Mouse (Mus musculus): ENCODE results near the gene Pappa2. TPM values are rescaled to one million over a fixed set of nuclear protein-coding genes. Genes with fewer than 3 reads are reported as not detected.
A peak's percentile ranks its signal among the peaks of the same experiment; 100 is the strongest.

Gene Pappa2
- polyA plus RNA-seq, 1 experiment from 2014 or later = 5.6 TPM

- Histone ChIP-seq H3K4me2 (ENCODE audit: low read depth, low read length) (no peak overlapping the region), H3K27me3 (replicated peaks; ENCODE audit: control insufficient read depth, insufficient read depth, low read length) (no peaks in the 10 kb centered on the region), H3K36me3 (ENCODE audit: control insufficient read depth, insufficient read depth, low read length) (no peaks in the 10 kb centered on the region), H3K4me1 (ENCODE audit: control insufficient read depth, insufficient read depth, low read length) (no peaks in the 10 kb centered on the region), H3K27ac (replicated peaks; ENCODE audit: low read depth, low read length) (no peak overlapping the region), H3K4me3 (ENCODE audit: low read depth, low read length) (no peak overlapping the region), H3K9ac (ENCODE audit: low read depth, low read length) (no peak overlapping the region), H3K9me3 (ENCODE audit: control insufficient read depth, low read length) (no peaks in the 10 kb centered on the region)
- ATAC-seq (ENCODE audit: low read depth) = no peak
- WGBS = 78% methylated on average over 4 of the region's 4 CpGs
- no peak for DNase-seq (ENCODE audit: low spot score)
Observed at GRCm38 (mm10) chr1:158837151-158837550, 143.1 kb downstream of the Pappa2 start.

DNA sequence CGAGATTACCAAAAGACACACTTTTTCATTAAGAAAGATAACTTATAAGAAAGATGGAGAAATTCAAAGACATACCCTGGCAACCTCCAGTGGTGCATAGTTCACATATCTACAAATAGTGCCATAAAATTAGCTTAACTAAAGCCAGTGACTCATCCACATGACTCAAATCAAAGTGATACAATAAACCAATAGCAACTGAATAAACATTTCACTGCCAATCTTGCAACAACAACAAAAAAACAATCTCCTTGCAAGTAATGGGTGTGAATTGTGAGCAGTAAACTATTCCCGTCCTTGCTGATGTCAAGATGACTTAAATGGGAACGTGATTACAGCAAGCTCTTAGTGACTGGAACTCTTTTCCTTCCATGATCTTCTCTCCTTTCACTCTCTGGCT lies 150.1 kb downstream of the Pappa2 start:
- 81% methylated on average over 3 of the region's 3 CpGs for WGBS
- no peak overlapping the region for H3K4me3 ChIP-seq (ENCODE audit: low read depth, low read length)
- ATAC-seq (ENCODE audit: low read depth) = no peak
- no peaks in the 10 kb centered on the region for H3K9me3 ChIP-seq (ENCODE audit: control insufficient read depth, low read length)
- H3K4me1 ChIP-seq (ENCODE audit: control insufficient read depth, insufficient read depth, low read length) = no peaks in the 10 kb centered on the region; the same call in 1 of the 2 replicates
- H3K36me3 ChIP-seq (ENCODE audit: control insufficient read depth, insufficient read depth, low read length) = no peaks in the 10 kb centered on the region
- H3K27ac ChIP-seq (replicated peaks; ENCODE audit: low read depth, low read length) = no peak overlapping the region
- no peak overlapping the region for H3K9ac ChIP-seq (ENCODE audit: low read depth, low read length)
- H3K4me2 ChIP-seq (ENCODE audit: low read depth, low read length) = no peak overlapping the region
- no peak for DNase-seq (ENCODE audit: low spot score)
- H3K27me3 ChIP-seq (replicated peaks; ENCODE audit: control insufficient read depth, insufficient read depth, low read length) = no peaks in the 10 kb centered on the region

- peak; percentile 41; the same call in 1 of the 2 replicates for ATAC-seq (ENCODE audit: low read depth)
- H3K27ac ChIP-seq (replicated peaks; ENCODE audit: low read depth, low read length) = no peak overlapping the region
Observed at GRCm38 (mm10) chr1:158827931-158828330, 152.4 kb downstream of the Pappa2 start.

GRCm38 (mm10) chr1:158819676-158820075 lies 160.6 kb downstream of the Pappa2 start:
- Histone ChIP-seq H3K9ac (ENCODE audit: low read depth, low read length) (no peak overlapping the region), H3K27ac (replicated peaks; ENCODE audit: low read depth, low read length) (no peak overlapping the region), H3K4me1 (ENCODE audit: control insufficient read depth, insufficient read depth, low read length) (peaks cover 3% of the 10 kb centered on the region; the same call in 1 of the 2 replicates), H3K4me3 (ENCODE audit: low read depth, low read length) (no peak overlapping the region), H3K9me3 (ENCODE audit: control insufficient read depth, low read length) (no peaks in the 10 kb centered on the region), H3K4me2 (ENCODE audit: low read depth, low read length) (no peak overlapping the region), H3K27me3 (replicated peaks; ENCODE audit: control insufficient read depth, insufficient read depth, low read length) (no peaks in the 10 kb centered on the region), H3K36me3 (ENCODE audit: control insufficient read depth, insufficient read depth, low read length) (no peaks in the 10 kb centered on the region)
- 96% methylated on average over 2 of the region's 2 CpGs for WGBS
- ATAC-seq (ENCODE audit: low read depth) = no peak
- DNase-seq (ENCODE audit: low spot score) = no peak

More at GRCm38 (mm10) chr1:158827931-158828330, 152.4 kb downstream of the Pappa2 start:
- H3K4me2 ChIP-seq (ENCODE audit: low read depth, low read length) = no peak overlapping the region
- no peaks in the 10 kb centered on the region for H3K9me3 ChIP-seq (ENCODE audit: control insufficient read depth, low read length)
- DNase-seq (ENCODE audit: low spot score) = peak; percentile 71
- no peaks in the 10 kb centered on the region; the same call in 1 of the 2 replicates for H3K4me1 ChIP-seq (ENCODE audit: control insufficient read depth, insufficient read depth, low read length)
- H3K4me3 ChIP-seq (ENCODE audit: low read depth, low read length) = no peak overlapping the region
- no peaks in the 10 kb centered on the region for H3K27me3 ChIP-seq (replicated peaks; ENCODE audit: control insufficient read depth, insufficient read depth, low read length)
- no peak overlapping the region for H3K9ac ChIP-seq (ENCODE audit: low read depth, low read length)
- H3K36me3 ChIP-seq (ENCODE audit: control insufficient read depth, insufficient read depth, low read length) = no peaks in the 10 kb centered on the region

- no peaks in the 10 kb centered on the region for H3K27me3 ChIP-seq (replicated peaks; ENCODE audit: control insufficient read depth, insufficient read depth, low read length)
- H3K4me1 ChIP-seq (ENCODE audit: control insufficient read depth, insufficient read depth, low read length) = peaks cover 9% of the 10 kb centered on the region
- no peaks in the 10 kb centered on the region for H3K36me3 ChIP-seq (ENCODE audit: control insufficient read depth, insufficient read depth, low read length)
- no peak overlapping the region for H3K4me3 ChIP-seq (ENCODE audit: low read depth, low read length)
- no peak overlapping the region for H3K9ac ChIP-seq (ENCODE audit: low read depth, low read length)
- DNase-seq (ENCODE audit: low spot score) (peak; percentile 8), ATAC-seq (ENCODE audit: low read depth) (no peak)
- H3K4me2 ChIP-seq (ENCODE audit: low read depth, low read length) = no peak overlapping the region
- no peaks in the 10 kb centered on the region for H3K9me3 ChIP-seq (ENCODE audit: control insufficient read depth, low read length)
- 68% methylated on average over 3 of the region's 3 CpGs for WGBS
- H3K27ac ChIP-seq (replicated peaks; ENCODE audit: low read depth, low read length) = no peak overlapping the region
Observed at GRCm38 (mm10) chr1:158816479-158816878, 163.8 kb downstream of the Pappa2 start.

DNA sequence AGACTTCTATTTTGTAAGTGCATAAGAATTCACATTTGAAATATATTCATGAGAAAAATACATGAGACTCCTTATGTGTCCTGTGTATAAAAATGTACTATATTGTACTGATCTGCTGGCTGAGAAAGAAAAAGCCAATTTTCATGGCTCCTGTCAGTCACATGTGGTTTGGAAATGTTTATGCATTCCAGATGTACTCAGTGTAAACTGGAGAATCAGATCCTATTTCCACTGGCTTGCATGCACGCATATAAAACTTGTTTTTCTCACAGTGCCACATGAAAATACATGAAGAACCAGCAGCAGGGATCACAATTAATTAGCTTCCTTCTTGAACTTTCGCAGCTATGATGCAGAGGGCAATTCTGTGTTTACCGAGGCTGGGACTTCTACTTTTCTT lies 168.4 kb downstream of the Pappa2 start:
- Histone ChIP-seq H3K9ac (ENCODE audit: low read depth, low read length) (no peak overlapping the region), H3K4me3 (ENCODE audit: low read depth, low read length) (no peak overlapping the region), H3K9me3 (ENCODE audit: control insufficient read depth, low read length) (no peaks in the 10 kb centered on the region), H3K27me3 (replicated peaks; ENCODE audit: control insufficient read depth, insufficient read depth, low read length) (no peaks in the 10 kb centered on the region), H3K4me2 (ENCODE audit: low read depth, low read length) (no peak overlapping the region), H3K4me1 (ENCODE audit: control insufficient read depth, insufficient read depth, low read length) (peaks cover 9% of the 10 kb centered on the region), H3K27ac (replicated peaks; ENCODE audit: low read depth, low read length) (peak overlapping the region; percentile 34; the same call in 1 of the 2 replicates), H3K36me3 (ENCODE audit: control insufficient read depth, insufficient read depth, low read length) (no peaks in the 10 kb centered on the region)
- DNase-seq (ENCODE audit: low spot score) (peak; percentile 84), ATAC-seq (ENCODE audit: low read depth) (peak; percentile 65; the same call in 1 of the 2 replicates)
- WGBS = 37% methylated on average over 3 of the region's 3 CpGs

GRCm38 (mm10) chr1:158775486-158775885 lies 204.8 kb downstream of the Pappa2 start:
- DNase-seq (ENCODE audit: low spot score) = no peak
- H3K27me3 ChIP-seq (replicated peaks; ENCODE audit: control insufficient read depth, insufficient read depth, low read length) = no peaks in the 10 kb centered on the region
- no peak for ATAC-seq (ENCODE audit: low read depth)
- H3K9ac ChIP-seq (ENCODE audit: low read depth, low read length) = no peak overlapping the region
- H3K9me3 ChIP-seq (ENCODE audit: control insufficient read depth, low read length) = no peaks in the 10 kb centered on the region
- no peak overlapping the region for H3K4me3 ChIP-seq (ENCODE audit: low read depth, low read length)
- no peaks in the 10 kb centered on the region for H3K36me3 ChIP-seq (ENCODE audit: control insufficient read depth, insufficient read depth, low read length)
- H3K27ac ChIP-seq (replicated peaks; ENCODE audit: low read depth, low read length) = no peak overlapping the region
- no peaks in the 10 kb centered on the region for H3K4me1 ChIP-seq (ENCODE audit: control insufficient read depth, insufficient read depth, low read length)
- WGBS = 84% methylated on average over 5 of the region's 5 CpGs
- no peak overlapping the region for H3K4me2 ChIP-seq (ENCODE audit: low read depth, low read length)

DNA sequence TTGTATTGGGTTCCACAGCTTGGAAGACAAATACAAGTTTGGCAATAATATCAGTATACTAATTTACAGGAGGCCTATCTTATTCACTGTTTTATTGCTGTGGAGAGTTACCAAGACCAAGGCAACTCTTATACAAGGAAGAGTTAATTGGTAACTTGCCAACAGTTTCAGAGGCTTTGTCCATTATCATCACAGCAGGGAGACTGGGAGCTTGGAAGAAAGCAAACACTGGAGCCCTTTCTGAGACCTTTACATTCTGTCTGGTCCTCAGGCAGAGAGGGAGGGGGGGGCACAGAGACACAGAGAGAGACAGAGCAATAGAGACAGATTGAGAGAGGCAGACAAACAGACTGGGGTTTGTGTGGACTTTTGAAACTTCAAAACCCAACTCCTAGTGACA lies 207.2 kb downstream of the Pappa2 start:
- H3K4me1 ChIP-seq (ENCODE audit: control insufficient read depth, insufficient read depth, low read length) = no peaks in the 10 kb centered on the region
- ATAC-seq (ENCODE audit: low read depth) = no peak
- no peaks in the 10 kb centered on the region for H3K36me3 ChIP-seq (ENCODE audit: control insufficient read depth, insufficient read depth, low read length)

GRCm38 (mm10) chr1:158770756-158771155 lies 209.5 kb downstream of the Pappa2 start:
- H3K9me3 ChIP-seq (ENCODE audit: control insufficient read depth, low read length) = no peaks in the 10 kb centered on the region
- no peaks in the 10 kb centered on the region for H3K27me3 ChIP-seq (replicated peaks; ENCODE audit: control insufficient read depth, insufficient read depth, low read length)
- 82% methylated on average over 4 of the region's 4 CpGs for WGBS
- H3K36me3 ChIP-seq (ENCODE audit: control insufficient read depth, insufficient read depth, low read length) = no peaks in the 10 kb centered on the region
- H3K4me1 ChIP-seq (ENCODE audit: control insufficient read depth, insufficient read depth, low read length) = no peaks in the 10 kb centered on the region
- no peak overlapping the region for H3K4me2 ChIP-seq (ENCODE audit: low read depth, low read length)
- ATAC-seq (ENCODE audit: low read depth) (no peak), DNase-seq (ENCODE audit: low spot score) (no peak)
- H3K4me3 ChIP-seq (ENCODE audit: low read depth, low read length) = no peak overlapping the region
- no peak overlapping the region for H3K9ac ChIP-seq (ENCODE audit: low read depth, low read length)
- no peak overlapping the region for H3K27ac ChIP-seq (replicated peaks; ENCODE audit: low read depth, low read length)

More for the DNA sequence above, 207.2 kb downstream of the Pappa2 start:
- peak; percentile 22 for DNase-seq (ENCODE audit: low spot score)
- Histone ChIP-seq H3K27ac (replicated peaks; ENCODE audit: low read depth, low read length) (no peak overlapping the region), H3K9ac (ENCODE audit: low read depth, low read length) (no peak overlapping the region), H3K4me2 (ENCODE audit: low read depth, low read length) (no peak overlapping the region), H3K9me3 (ENCODE audit: control insufficient read depth, low read length) (no peaks in the 10 kb centered on the region), H3K27me3 (replicated peaks; ENCODE audit: control insufficient read depth, insufficient read depth, low read length) (no peaks in the 10 kb centered on the region), H3K4me3 (ENCODE audit: low read depth, low read length) (no peak overlapping the region)

All from embryonic facial prominence, embryonic 14.5 days (tissue).